Mouse (Mus musculus) stomach, embryonic 14.5 days (tissue): ENCODE measurements around the gene Bcas2. TPM values are rescaled to one million over a fixed set of nuclear protein-coding genes. Genes with fewer than 3 reads are reported as not detected.
"Not testable (repeated sequence)": the region's sequence is repeated elsewhere in the genome, so short reads cannot be mapped to it uniquely, and the experiment has no call there.

Source experiments
- ATAC-seq: fragments of 200-750 bp; cut with Nextera tagmentation; 2 replicates; pipeline ENCODE4 v1.8.0; 2017; ENCODE audit warnings: low read depth, moderate TSS enrichment; ENCODE audit not compliant: insufficient number of reproducible peaks, insufficient read depth, low FRiP score
- H3K27ac ChIP-seq: fragments of 300-500 bp; sonication (generic); 2 replicates; pipeline ENCODE4 v1.5.1; 2014; ENCODE audit warnings: mild to moderate bottlenecking, low read length, moderate library complexity, mixed read lengths
- H3K27me3 ChIP-seq: fragments of 300-500 bp; sonication (generic); 2 replicates; pipeline ENCODE4 v1.6.1; 2014; ENCODE audit warnings: low read length, control low read depth, mixed read lengths; ENCODE audit not compliant: control insufficient read depth, insufficient read depth
- H3K36me3 ChIP-seq: fragments of 300-500 bp; sonication (generic); 2 replicates; pipeline ENCODE4 v1.6.1; 2014; ENCODE audit warnings: mild to moderate bottlenecking, control low read depth, low read length, moderate library complexity, mixed read lengths; ENCODE audit not compliant: control insufficient read depth, insufficient read depth
- H3K4me1 ChIP-seq: fragments of 300-500 bp; sonication (generic); 2 replicates; pipeline ENCODE4 v1.6.1; 2014; ENCODE audit warnings: low read length, control low read depth, mixed read lengths; ENCODE audit not compliant: control insufficient read depth, insufficient read depth
- H3K4me2 ChIP-seq: fragments of 300-500 bp; sonication (generic); replicated peaks from 2 replicates; pipeline ENCODE4 v1.6.1; 2014; ENCODE audit warnings: low read depth, low read length, control low read depth
- H3K4me3 ChIP-seq: fragments of 300-500 bp; sonication (generic); 2 replicates; pipeline ENCODE4 v1.5.1; 2014; ENCODE audit warnings: low read depth, low read length, control low read depth
- H3K9ac ChIP-seq: fragments of 300-500 bp; sonication (generic); replicated peaks from 2 replicates; pipeline ENCODE4 v1.6.1; 2014; ENCODE audit warnings: low read depth, mild to moderate bottlenecking, control low read depth, low read length, moderate library complexity, mixed read lengths
- H3K9me3 ChIP-seq: fragments of 300-500 bp; sonication (generic); 2 replicates; pipeline ENCODE4 v1.6.1; 2016; ENCODE audit warnings: low read depth, low read length, control low read depth; ENCODE audit not compliant: control insufficient read depth
- WGBS: fragments of 180-500 bp; shearing (Covaris S2); extraction: QIAGEN DNeasy Blood & Tissue Kit; methylation state at CpG from one replicate; pipeline ENCODE4 v1.1.7; 2014; 5-methylcytosine and 5-hydroxymethylcytosine counted together
- polyA plus RNA-seq: library from polyadenylated mRNA; unstranded; fragments of >200 nt; fragmentation: Nextera tagmentation; extraction: Ambion mirVana; gene quantifications from 2 replicates; pipeline ENCODE4 v1.2.1, GENCODE M21; 2014

Bcas2 gene
- polyA plus RNA-seq, 1 experiment from 2014 or later = 189 TPM

- no peak overlapping the region for H3K9ac ChIP-seq
- WGBS = 92% methylated on average over 9 of the region's 9 CpGs
- peaks cover 43% of the 10 kb centered on the region for H3K36me3 ChIP-seq
- no peak overlapping the region for H3K4me2 ChIP-seq
- no peak overlapping the region for H3K4me3 ChIP-seq
- no peaks in the 10 kb centered on the region for H3K27me3 ChIP-seq
- H3K4me1 ChIP-seq = no peaks in the 10 kb centered on the region
- no peaks in the 10 kb centered on the region for H3K9me3 ChIP-seq
- ATAC-seq = no peak
- H3K27ac ChIP-seq = no peak overlapping the region
Measured at GRCm38 (mm10) chr3:103179527-103179926, 8.1 kb downstream of the Bcas2 start.

- H3K4me2 ChIP-seq = no peak overlapping the region
- no peaks in the 10 kb centered on the region for H3K27me3 ChIP-seq
- no peak overlapping the region for H3K4me3 ChIP-seq
- H3K36me3 ChIP-seq = peaks cover 28% of the 10 kb centered on the region
- no peak overlapping the region for H3K27ac ChIP-seq
- H3K4me1 ChIP-seq = no peaks in the 10 kb centered on the region
- WGBS = 40% methylated on average over 4 of the region's 4 CpGs
- H3K9ac ChIP-seq = no peak overlapping the region
- H3K9me3 ChIP-seq = no peaks in the 10 kb centered on the region
- ATAC-seq = no peak
Measured at GRCm38 (mm10) chr3:103181171-103181570, 9.7 kb downstream of the Bcas2 start.

GRCm38 (mm10) chr3:103182821-103183220 is 11.4 kb downstream of the Bcas2 start:
- Histone ChIP-seq H3K36me3 (peaks cover 12% of the 10 kb centered on the region), H3K27ac (no peak overlapping the region), H3K4me3 (no peak overlapping the region), H3K4me2 (no peak overlapping the region), H3K9ac (no peak overlapping the region), H3K4me1 (no peaks in the 10 kb centered on the region), H3K9me3 (no peaks in the 10 kb centered on the region), H3K27me3 (no peaks in the 10 kb centered on the region)
- 81% methylated on average over 14 of the region's 14 CpGs for WGBS
- ATAC-seq = no peak

DNA sequence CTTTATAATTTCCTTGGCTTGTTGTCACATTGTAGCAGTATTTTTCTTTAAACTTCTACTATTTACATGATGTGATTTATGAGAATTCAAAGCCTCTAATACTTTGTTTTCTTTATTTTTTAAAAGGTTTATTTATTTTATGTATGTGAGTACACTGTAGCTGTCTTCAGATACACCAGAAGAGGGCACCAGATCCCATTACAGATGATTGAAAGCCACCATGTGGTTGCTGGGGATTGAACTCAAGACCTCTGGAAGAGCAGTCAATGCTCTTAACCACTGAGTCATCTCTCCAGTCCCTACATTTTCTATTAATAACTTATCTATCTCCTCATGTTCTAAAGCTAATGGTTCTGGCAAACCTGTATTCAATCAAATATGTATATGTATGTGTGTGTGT is 13.0 kb downstream of the Bcas2 start:
- H3K4me1 ChIP-seq, H3K27me3 ChIP-seq, H3K9me3 ChIP-seq, H3K27ac ChIP-seq, H3K36me3 ChIP-seq, H3K4me2 ChIP-seq, ATAC-seq, H3K9ac ChIP-seq, H3K4me3 ChIP-seq: not testable (repeated sequence)

GRCm38 (mm10) chr3:103188451-103188850 is 17.0 kb downstream of the Bcas2 start:
- Histone ChIP-seq H3K4me1 (no peaks in the 10 kb centered on the region), H3K9ac (no peak overlapping the region), H3K27me3 (no peaks in the 10 kb centered on the region), H3K4me3 (no peak overlapping the region), H3K9me3 (no peaks in the 10 kb centered on the region), H3K36me3 (no peaks in the 10 kb centered on the region), H3K27ac (no peak overlapping the region), H3K4me2 (no peak overlapping the region)
- 65% methylated on average over 5 of the region's 5 CpGs for WGBS
- ATAC-seq = no peak

DNA sequence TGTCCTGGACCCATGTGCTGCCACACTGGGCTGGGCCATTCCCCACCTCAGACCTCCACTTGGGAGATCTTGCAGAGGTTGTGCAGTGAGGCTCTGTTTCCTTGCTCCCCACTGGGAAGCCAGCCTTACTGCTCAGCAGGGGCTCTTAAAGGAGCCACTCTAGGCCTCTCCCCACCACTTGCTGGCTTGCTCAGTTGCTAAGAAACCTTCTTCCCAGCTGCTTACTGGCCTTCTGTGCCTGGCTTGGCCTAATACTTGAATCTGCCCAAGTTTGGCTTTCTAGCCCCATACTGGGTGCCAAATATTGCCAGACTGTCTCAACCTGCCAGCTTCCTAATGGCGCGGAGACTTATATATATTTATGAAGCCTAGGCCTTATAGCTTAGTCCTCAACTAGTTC is 17.4 kb downstream of the Bcas2 start:
- H3K27ac ChIP-seq = no peak overlapping the region
- H3K4me1 ChIP-seq = no peaks in the 10 kb centered on the region
- no peak for ATAC-seq
- no peaks in the 10 kb centered on the region for H3K36me3 ChIP-seq
- no peak overlapping the region for H3K4me2 ChIP-seq
- no peak overlapping the region for H3K4me3 ChIP-seq
- no peaks in the 10 kb centered on the region for H3K9me3 ChIP-seq
- 83% methylated on average over 2 of the region's 2 CpGs for WGBS
- H3K9ac ChIP-seq = no peak overlapping the region
- H3K27me3 ChIP-seq = no peaks in the 10 kb centered on the region

- Histone ChIP-seq H3K4me3 (no peak overlapping the region), H3K4me1 (no peaks in the 10 kb centered on the region), H3K9ac (no peak overlapping the region), H3K9me3 (no peaks in the 10 kb centered on the region), H3K27me3 (no peaks in the 10 kb centered on the region), H3K27ac (no peak overlapping the region), H3K36me3 (no peaks in the 10 kb centered on the region), H3K4me2 (no peak overlapping the region)
- WGBS = 90% methylated on average over 4 of the region's 4 CpGs
- ATAC-seq = no peak
Measured at GRCm38 (mm10) chr3:103192161-103192560, 20.7 kb downstream of the Bcas2 start.

DNA sequence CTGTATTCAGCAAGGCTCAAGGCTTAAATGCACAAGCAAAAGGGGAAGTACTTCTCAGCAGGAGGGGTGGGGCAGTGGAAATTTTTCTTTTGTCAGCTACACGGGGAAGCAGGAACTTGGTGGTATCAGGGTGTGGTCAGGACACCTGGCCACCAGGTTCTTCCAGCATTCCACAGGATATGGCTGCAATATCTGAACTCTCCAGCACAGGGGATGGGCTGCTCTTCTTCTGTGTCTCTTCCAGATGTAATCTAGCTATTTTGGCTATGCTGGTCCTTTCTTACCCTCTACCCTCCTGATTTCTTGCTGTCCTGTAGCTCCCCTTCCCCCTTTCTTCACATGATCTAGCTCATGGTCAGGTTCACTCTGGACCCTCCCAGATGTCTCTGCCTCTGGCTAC is 21.7 kb downstream of the Bcas2 start:
- no peaks in the 10 kb centered on the region for H3K4me1 ChIP-seq
- WGBS = 60% methylated on average over 1 of the region's 1 CpGs
- H3K4me2 ChIP-seq = no peak overlapping the region
- no peak for ATAC-seq
- no peaks in the 10 kb centered on the region for H3K9me3 ChIP-seq
- no peaks in the 10 kb centered on the region for H3K27me3 ChIP-seq
- H3K36me3 ChIP-seq = no peaks in the 10 kb centered on the region
- H3K9ac ChIP-seq = no peak overlapping the region
- no peak overlapping the region for H3K27ac ChIP-seq
- no peak overlapping the region for H3K4me3 ChIP-seq

GRCm38 (mm10) chr3:103196320-103196823 is 24.9 kb downstream of the Bcas2 start:
- no peaks in the 10 kb centered on the region for H3K9me3 ChIP-seq
- no peak overlapping the region for H3K27ac ChIP-seq
- 72% methylated on average over 7 of the region's 7 CpGs for WGBS
- no peak overlapping the region for H3K9ac ChIP-seq
- no peaks in the 10 kb centered on the region for H3K27me3 ChIP-seq
- ATAC-seq = peak; percentile 71; the same call in 1 of the 2 replicates
- H3K4me3 ChIP-seq = no peak overlapping the region
- no peak overlapping the region for H3K4me2 ChIP-seq
- no peaks in the 10 kb centered on the region for H3K4me1 ChIP-seq
- no peaks in the 10 kb centered on the region for H3K36me3 ChIP-seq
